ENCODE assay signal across 20 mouse cellular contexts in genomic region chr19:28377788-28378295, GRCm38 (mm10).
DNase-seq lines count a peak whose midpoint lies in the region; ATAC-seq and TF ChIP-seq lines count a peak whose summit lies in the region.
"Had no signal": no experiment of that assay in that cellular context is flagged by ENCODE, and none has a peak within 500 bp of the region (broad histone marks: within the 10 kb centered on the region; RNA-seq: fewer than 3 reads in every experiment).

No protein-coding gene starts in this region.

- no peaks in the 10 kb centered on the region for H3K9me3 ChIP-seq in lung, postnatal 0 days (ENCODE audit: low read length)
- H3K9me3 ChIP-seq: embryonic facial prominence, embryonic 12.5 days; heart, embryonic 10.5 days; hindbrain, embryonic 13.5 days had no signal

- no peak overlapping the region for H3K27ac ChIP-seq in lung, postnatal 0 days (ENCODE audit: low read length)
- H3K27ac ChIP-seq: embryonic facial prominence, embryonic 12.5 days; heart, embryonic 10.5 days; hindbrain, embryonic 13.5 days; hindbrain, postnatal 0 days had no signal

- TF ChIP-seq CTCF in lung, postnatal 0 days (IDR thresholded peaks at IDR 0.05): no peak
- TF ChIP-seq CTCF in lung, adult 2 months (IDR thresholded peaks at IDR 0.05; ENCODE audit: insufficient read depth, low read length): no peak

- H3K9ac ChIP-seq in lung, postnatal 0 days (replicated peaks; ENCODE audit: low read depth): no peak overlapping the region
- H3K9ac ChIP-seq: embryonic facial prominence, embryonic 12.5 days; hindbrain, embryonic 13.5 days had no signal

- no peak overlapping the region for H3K4me2 ChIP-seq in lung, postnatal 0 days (replicated peaks; ENCODE audit: low read depth, low read length)
- H3K4me2 ChIP-seq: embryonic facial prominence, embryonic 12.5 days; hindbrain, embryonic 13.5 days had no signal

- no peak for TF ChIP-seq EP300 in lung, postnatal 0 days (IDR thresholded peaks at IDR 0.05)

- peaks cover 4% of the 10 kb centered on the region for H3K4me1 ChIP-seq in lung, postnatal 0 days (ENCODE audit: insufficient read depth, low read depth, low read length)
- H3K4me1 ChIP-seq in lung, adult 2 months (ENCODE audit: control insufficient read depth, insufficient read depth, low read length): no peaks in the 10 kb centered on the region

- no peak overlapping the region for H3K4me3 ChIP-seq in lung, postnatal 0 days (ENCODE audit: low read depth, low read length)
- H3K4me3 ChIP-seq in lung, adult 2 months (replicated peaks; ENCODE audit: extremely low read depth, low read depth, low read length): no peak overlapping the region
- H3K4me3 ChIP-seq: embryonic facial prominence, embryonic 12.5 days; heart, embryonic 10.5 days; hindbrain, embryonic 13.5 days had no signal

- no peak for ATAC-seq in lung, postnatal 0 days
- ATAC-seq in megakaryocyte progenitor cell, adult 5-6 weeks (replicated peaks; ENCODE audit: poor library complexity): 0 out of 2 replicates have a peak, but pooled peaks have one; percentile 48
- no peak for ATAC-seq in cerebellum, adult (ENCODE audit: insufficient number of reproducible peaks, low FRiP score, low TSS enrichment)
- ATAC-seq: forebrain, embryonic 16.5 days; hindbrain, postnatal 0 days had no signal

- DNase-seq in lung, postnatal 0 days (ENCODE audit: low spot score): peak; percentile 9
- DNase-seq in lung, adult 2 months: no peak
- peak; percentile 74 for DNase-seq in NIH3T3 (ENCODE audit: low read depth)
- no peak for DNase-seq in kidney, adult 9 months
- DNase-seq in heart, postnatal 4 days: no peak
- DNase-seq: adrenal gland, postnatal 10 days; cerebellum, adult 11-12 months; cerebellum, adult 9-10 months; cerebellum, postnatal 25 days; gastrocnemius, postnatal 25 days; heart, adult 18-20 months; heart, postnatal 10 days; kidney, adult 11 months had no signal

- 64% methylated on average over 5 of the region's 5 CpGs for WGBS in lung, postnatal 0 days
- 77% methylated on average over 5 of the region's 5 CpGs for WGBS in lung, adult 2 months

- no peak for TF ChIP-seq POLR2A in lung, adult 2 months (IDR thresholded peaks at IDR 0.05; ENCODE audit: borderline replicate concordance, extremely low read depth, low read depth, low read length)

- H3K27me3 ChIP-seq in lung, postnatal 0 days (replicated peaks; ENCODE audit: insufficient read depth, low read length): no peaks in the 10 kb centered on the region
- H3K27me3 ChIP-seq: embryonic facial prominence, embryonic 12.5 days had no signal

- no peaks in the 10 kb centered on the region for H3K36me3 ChIP-seq in lung, postnatal 0 days (ENCODE audit: insufficient read depth, low read length)
- H3K36me3 ChIP-seq: embryonic facial prominence, embryonic 12.5 days; heart, embryonic 10.5 days; hindbrain, embryonic 13.5 days had no signal

Comparison
In these comparisons a context has a peak if more than half of its experiments do, and no peak if none do; other contexts are left out.
1. DNase-seq: peak in lung, postnatal 0 days (single experiment) and NIH3T3 (single experiment); none in lung, adult 2 months (single experiment), kidney, adult 9 months (single experiment) and heart, postnatal 4 days (single experiment).